Mouse (Mus musculus): ENCODE data around the gene Trmt1. TPM values are rescaled to one million over a fixed set of nuclear protein-coding genes. Genes with fewer than 3 reads are reported as not detected.
A peak's percentile ranks its signal among the peaks of the same experiment; 100 is the strongest.

The Trmt1 gene
- polyA plus RNA-seq, 1 experiment from 2014 or later, result 54.7 TPM

DNA sequence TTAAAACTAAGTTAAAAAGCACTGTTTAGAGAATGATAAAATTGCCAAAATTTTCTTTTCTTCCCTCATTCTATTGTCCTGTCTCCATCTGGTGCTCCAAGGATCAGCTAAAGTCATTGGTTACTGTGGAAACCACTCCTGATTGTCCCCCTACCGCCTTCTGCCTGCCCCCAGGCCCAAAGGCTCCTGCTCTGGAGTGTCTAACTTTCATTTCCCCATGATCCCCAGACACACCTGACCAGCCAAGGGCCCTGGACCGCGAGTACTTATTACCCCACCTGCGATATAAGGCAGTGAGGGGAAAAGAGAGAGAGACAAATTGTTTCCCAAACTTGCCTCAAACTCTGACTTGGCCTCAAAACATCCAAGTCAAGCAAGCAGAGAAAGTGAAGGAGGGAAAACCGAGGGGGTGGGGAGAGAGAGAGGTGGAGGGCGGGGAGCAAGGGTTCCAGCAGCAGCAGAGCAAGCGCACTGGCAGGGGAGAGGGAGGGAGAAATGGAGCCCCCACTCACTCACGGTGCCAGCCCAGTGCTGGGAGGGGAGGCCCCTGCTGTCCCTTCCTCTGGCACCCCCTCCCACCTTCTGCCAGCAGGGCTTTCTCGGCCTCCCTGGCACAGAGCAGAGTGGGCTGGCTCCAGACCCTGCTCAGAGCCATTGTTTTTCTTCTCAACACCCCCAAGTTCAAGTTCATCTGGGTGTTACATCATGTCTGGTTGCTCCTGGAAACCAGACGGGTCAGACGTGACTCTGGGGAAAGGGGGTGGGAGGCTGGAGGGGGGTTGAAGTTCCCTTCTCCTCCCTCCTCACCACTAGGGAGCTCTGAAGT is 26.0 kb downstream of the Trmt1 start:
- Histone ChIP-seq H3K36me3 (ENCODE audit: control insufficient read depth, insufficient read depth, low read length) (peaks cover 9% of the 10 kb centered on the region), H3K9me3 (ENCODE audit: control insufficient read depth, low read length) (no peaks in the 10 kb centered on the region), H3K27me3 (ENCODE audit: control insufficient read depth, insufficient read depth, low read depth, low read length) (peaks cover 6% of the 10 kb centered on the region), H3K4me1 (replicated peaks; ENCODE audit: control insufficient read depth, insufficient read depth, low read length) (peaks cover 65% of the 10 kb centered on the region), H3K27ac (ENCODE audit: low read length) (peak overlapping the region; percentile 92), H3K4me2 (ENCODE audit: low read depth, low read length) (peak overlapping the region; percentile 38), H3K4me3 (ENCODE audit: low read length) (no peak overlapping the region), H3K9ac (ENCODE audit: low read length) (peak overlapping the region; percentile 61)
- WGBS, result 16% methylated on average over 11 of the region's 11 CpGs
- ATAC-seq (ENCODE audit: low read depth), result peak; percentile 92

DNA sequence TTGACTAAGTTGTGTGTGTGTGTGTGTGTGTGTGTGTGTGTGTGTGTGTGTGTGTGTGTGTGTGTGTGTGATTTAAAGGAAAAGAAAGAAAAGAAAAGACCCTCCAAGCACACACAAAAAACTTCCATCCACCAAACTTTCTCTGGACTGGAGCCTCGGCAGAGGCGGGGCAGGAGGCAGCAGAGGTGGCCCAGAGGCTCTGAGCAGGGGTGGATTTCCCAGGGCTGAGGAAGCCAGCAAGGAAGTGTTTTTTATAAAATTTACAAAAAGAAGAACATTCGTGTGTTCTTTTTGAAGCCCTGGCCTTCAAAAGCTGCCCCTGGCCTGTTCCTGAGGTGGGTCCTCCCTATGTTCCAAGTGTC is 26.6 kb downstream of the Trmt1 start:
- H3K4me1 ChIP-seq (replicated peaks; ENCODE audit: control insufficient read depth, insufficient read depth, low read length), result peaks cover 59% of the 10 kb centered on the region
- no peak overlapping the region for H3K4me3 ChIP-seq (ENCODE audit: low read length)
- ATAC-seq (ENCODE audit: low read depth), result peak; percentile 57
- WGBS, result 4% methylated on average over 3 of the region's 3 CpGs
- H3K4me2 ChIP-seq (ENCODE audit: low read depth, low read length), result no peak overlapping the region
- H3K9me3 ChIP-seq (ENCODE audit: control insufficient read depth, low read length), result no peaks in the 10 kb centered on the region
- peaks cover under 1% of the 10 kb centered on the region; the same call in 1 of the 2 replicates for H3K27me3 ChIP-seq (ENCODE audit: control insufficient read depth, insufficient read depth, low read depth, low read length)
- H3K36me3 ChIP-seq (ENCODE audit: control insufficient read depth, insufficient read depth, low read length), result peaks cover 9% of the 10 kb centered on the region
- peak overlapping the region; percentile 92 for H3K27ac ChIP-seq (ENCODE audit: low read length)
- peak overlapping the region; percentile 44 for H3K9ac ChIP-seq (ENCODE audit: low read length)

DNA sequence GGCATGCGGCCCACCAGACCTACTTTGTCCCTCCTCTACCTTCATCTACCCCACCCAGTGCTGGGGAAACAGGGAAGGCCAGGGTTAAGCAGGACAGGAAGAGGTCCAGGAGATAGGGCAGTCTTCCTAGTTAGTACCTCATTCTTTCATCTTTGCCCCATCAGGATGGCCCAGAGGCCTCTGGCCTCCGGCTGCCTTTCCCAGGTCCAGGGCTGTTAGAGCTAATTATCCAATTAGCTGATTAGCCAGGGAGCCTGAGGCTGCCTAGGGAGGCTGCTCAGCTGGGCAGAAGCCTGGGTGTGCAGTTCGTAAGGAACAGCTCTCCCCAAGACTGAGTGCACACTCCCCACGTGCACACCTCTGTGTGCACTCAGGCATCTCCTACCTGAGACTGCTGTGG is 27.3 kb downstream of the Trmt1 start:
- peaks cover 9% of the 10 kb centered on the region for H3K36me3 ChIP-seq (ENCODE audit: control insufficient read depth, insufficient read depth, low read length)
- peaks cover 53% of the 10 kb centered on the region for H3K4me1 ChIP-seq (replicated peaks; ENCODE audit: control insufficient read depth, insufficient read depth, low read length)
- H3K9me3 ChIP-seq (ENCODE audit: control insufficient read depth, low read length), result no peaks in the 10 kb centered on the region
- H3K4me3 ChIP-seq (ENCODE audit: low read length), result no peak overlapping the region
- H3K27ac ChIP-seq (ENCODE audit: low read length), result peak overlapping the region; percentile 92
- peak overlapping the region; percentile 44 for H3K9ac ChIP-seq (ENCODE audit: low read length)
- H3K4me2 ChIP-seq (ENCODE audit: low read depth, low read length), result no peak overlapping the region
- no peaks in the 10 kb centered on the region for H3K27me3 ChIP-seq (ENCODE audit: control insufficient read depth, insufficient read depth, low read depth, low read length)
- no peak for ATAC-seq (ENCODE audit: low read depth)
- 50% methylated on average over 4 of the region's 4 CpGs for WGBS

DNA sequence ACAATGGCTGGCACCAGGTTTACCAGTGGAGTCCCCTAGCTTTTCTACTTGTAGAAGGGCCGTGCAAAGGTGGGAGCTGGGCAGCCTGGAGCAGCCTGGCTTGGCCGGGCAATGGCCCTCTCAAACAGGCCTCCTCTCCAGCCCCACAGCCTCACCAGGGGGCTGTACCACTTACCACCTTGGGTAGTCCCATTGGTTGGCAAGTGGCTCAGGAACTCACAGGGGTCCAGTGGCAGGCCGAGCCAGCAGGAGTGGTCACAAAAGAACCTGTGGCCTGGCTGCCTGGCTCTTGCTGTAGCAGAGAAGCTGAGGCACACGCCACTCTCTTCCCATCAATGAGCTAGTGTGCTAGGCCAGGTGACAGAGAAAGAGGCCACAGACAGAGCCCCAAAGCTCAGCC is 28.1 kb downstream of the Trmt1 start:
- Histone ChIP-seq H3K9me3 (ENCODE audit: control insufficient read depth, low read length) (no peaks in the 10 kb centered on the region), H3K36me3 (ENCODE audit: control insufficient read depth, insufficient read depth, low read length) (peaks cover 15% of the 10 kb centered on the region), H3K27ac (ENCODE audit: low read length) (peak overlapping the region; percentile 92), H3K4me1 (replicated peaks; ENCODE audit: control insufficient read depth, insufficient read depth, low read length) (peaks cover 49% of the 10 kb centered on the region), H3K4me2 (ENCODE audit: low read depth, low read length) (no peak overlapping the region), H3K27me3 (ENCODE audit: control insufficient read depth, insufficient read depth, low read depth, low read length) (no peaks in the 10 kb centered on the region), H3K4me3 (ENCODE audit: low read length) (no peak overlapping the region), H3K9ac (ENCODE audit: low read length) (peak overlapping the region; percentile 44)
- no peak for ATAC-seq (ENCODE audit: low read depth)
- WGBS, result 62% methylated on average over 4 of the region's 4 CpGs

DNA sequence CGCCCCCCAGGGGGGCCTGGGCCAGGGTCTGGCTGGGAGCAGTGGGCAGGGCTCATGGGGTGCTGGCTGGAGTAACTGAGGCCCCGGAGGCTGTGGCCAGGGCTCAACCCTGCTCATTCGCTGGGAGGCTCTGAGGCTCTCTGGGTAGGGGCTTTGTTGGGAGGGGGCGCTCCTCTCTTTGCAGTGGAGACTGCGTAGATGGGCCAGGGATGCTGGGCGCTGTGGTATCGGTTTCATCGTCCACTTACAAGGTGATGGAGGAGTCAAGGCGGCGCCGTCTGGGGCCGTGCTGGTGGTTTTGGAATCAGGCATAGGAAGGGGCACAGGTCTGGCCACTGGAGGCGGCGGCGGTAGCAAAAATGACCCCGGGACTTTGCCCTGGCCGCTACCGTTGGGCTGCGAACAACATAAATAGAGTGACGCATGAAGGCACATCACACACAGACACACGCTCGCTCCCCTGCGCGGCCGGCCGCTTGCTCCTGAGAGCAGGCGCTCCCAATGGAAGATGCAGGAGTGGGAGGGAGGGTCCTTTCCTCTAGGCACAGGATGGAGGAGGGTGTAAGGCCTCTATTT is 29.9 kb downstream of the Trmt1 start:
- ATAC-seq (ENCODE audit: low read depth), result no peak
- Histone ChIP-seq H3K36me3 (ENCODE audit: control insufficient read depth, insufficient read depth, low read length) (peaks cover 21% of the 10 kb centered on the region), H3K9me3 (ENCODE audit: control insufficient read depth, low read length) (no peaks in the 10 kb centered on the region), H3K27me3 (ENCODE audit: control insufficient read depth, insufficient read depth, low read depth, low read length) (no peaks in the 10 kb centered on the region), H3K9ac (ENCODE audit: low read length) (no peak overlapping the region; the same call in 1 of the 2 replicates), H3K4me3 (ENCODE audit: low read length) (no peak overlapping the region), H3K27ac (ENCODE audit: low read length) (no peak overlapping the region), H3K4me2 (ENCODE audit: low read depth, low read length) (no peak overlapping the region), H3K4me1 (replicated peaks; ENCODE audit: control insufficient read depth, insufficient read depth, low read length) (peaks cover 42% of the 10 kb centered on the region)
- WGBS, result 45% methylated on average over 27 of the region's 27 CpGs

DNA sequence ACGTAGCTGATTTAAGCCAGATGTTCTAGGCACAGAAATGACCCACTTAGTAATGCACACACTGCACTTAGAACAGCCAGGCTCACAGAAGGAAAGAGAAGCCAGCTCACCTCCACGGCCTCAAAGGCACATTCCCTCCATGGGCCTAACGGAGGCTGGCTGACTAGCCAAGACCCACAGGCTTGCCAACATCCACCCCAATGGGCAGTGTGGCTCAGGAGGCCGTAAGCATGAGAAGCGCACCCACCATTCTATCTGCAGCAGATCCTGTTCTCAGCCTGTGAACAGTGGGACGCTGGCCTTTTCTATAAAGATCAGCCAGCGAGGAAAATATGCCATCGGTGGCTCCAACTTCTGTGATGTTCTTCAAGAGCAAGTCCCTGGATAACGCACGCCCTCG is 30.7 kb downstream of the Trmt1 start:
- Histone ChIP-seq H3K4me3 (ENCODE audit: low read length) (no peak overlapping the region), H3K4me1 (replicated peaks; ENCODE audit: control insufficient read depth, insufficient read depth, low read length) (peaks cover 37% of the 10 kb centered on the region), H3K27me3 (ENCODE audit: control insufficient read depth, insufficient read depth, low read depth, low read length) (no peaks in the 10 kb centered on the region), H3K36me3 (ENCODE audit: control insufficient read depth, insufficient read depth, low read length) (peaks cover 28% of the 10 kb centered on the region), H3K9ac (ENCODE audit: low read length) (no peak overlapping the region), H3K4me2 (ENCODE audit: low read depth, low read length) (no peak overlapping the region), H3K27ac (ENCODE audit: low read length) (no peak overlapping the region), H3K9me3 (ENCODE audit: control insufficient read depth, low read length) (no peaks in the 10 kb centered on the region)
- 90% methylated on average over 11 of the region's 11 CpGs for WGBS
- ATAC-seq (ENCODE audit: low read depth), result no peak

DNA sequence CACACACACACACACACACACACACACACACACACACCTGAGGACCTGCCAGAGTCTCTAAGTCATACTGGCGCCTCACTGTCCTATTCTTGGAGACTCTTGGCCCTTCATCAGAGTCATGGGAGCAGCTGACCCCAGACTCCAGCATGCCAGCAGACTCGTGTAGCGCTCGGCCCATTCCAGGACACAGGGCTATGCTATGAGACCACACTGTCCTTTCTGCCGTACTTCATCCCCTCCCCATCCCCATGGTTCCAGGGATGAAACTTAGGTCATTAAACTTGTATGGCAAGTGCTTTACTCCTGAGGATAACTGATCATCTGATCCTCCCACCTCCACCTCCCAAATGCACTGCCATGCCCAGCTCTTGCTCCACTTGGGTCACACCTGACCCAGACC is 32.4 kb downstream of the Trmt1 start:
- H3K27ac ChIP-seq (ENCODE audit: low read length), result no peak overlapping the region
- ATAC-seq (ENCODE audit: low read depth), result no peak

DNA sequence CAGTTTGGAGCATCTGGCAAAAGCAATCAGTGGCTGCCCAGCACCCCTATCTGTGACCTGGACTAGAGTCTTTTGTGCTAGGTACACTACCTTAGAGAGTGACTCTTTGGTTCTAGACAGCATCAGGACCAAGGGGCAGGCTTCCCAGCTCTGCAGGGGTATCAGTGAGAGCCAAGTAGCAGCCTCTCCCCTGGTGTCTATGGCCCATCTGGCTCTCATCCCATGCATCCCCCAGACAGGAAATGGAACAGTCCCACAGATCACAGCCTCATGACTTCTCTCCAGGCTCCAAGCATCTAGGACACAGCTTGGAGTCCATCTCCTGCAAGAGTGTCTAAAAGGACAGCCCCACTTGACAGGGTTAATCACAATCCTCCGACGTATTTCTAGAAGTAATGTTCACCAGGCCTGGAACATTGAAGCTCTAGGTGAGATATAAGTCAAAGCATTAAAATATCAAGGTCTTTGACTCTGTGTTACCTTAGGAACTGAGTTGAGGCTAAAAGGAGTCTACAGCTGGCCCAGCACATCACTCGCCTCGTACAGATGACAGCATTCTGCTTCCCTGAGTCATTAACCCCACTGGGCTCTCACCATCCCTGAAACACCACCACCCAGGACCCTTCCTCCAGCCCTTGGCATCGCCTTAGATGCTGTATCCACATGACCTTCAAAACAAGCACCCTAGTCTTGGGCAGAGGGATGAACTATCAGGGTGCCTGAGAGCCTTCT is 33.0 kb downstream of the Trmt1 start:
- peaks cover 39% of the 10 kb centered on the region for H3K4me1 ChIP-seq (replicated peaks; ENCODE audit: control insufficient read depth, insufficient read depth, low read length)
- no peaks in the 10 kb centered on the region for H3K27me3 ChIP-seq (ENCODE audit: control insufficient read depth, insufficient read depth, low read depth, low read length)
- 82% methylated on average over 5 of the region's 5 CpGs for WGBS
- H3K27ac ChIP-seq (ENCODE audit: low read length), result no peak overlapping the region
- H3K9me3 ChIP-seq (ENCODE audit: control insufficient read depth, low read length), result no peaks in the 10 kb centered on the region
- H3K4me3 ChIP-seq (ENCODE audit: low read length), result no peak overlapping the region
- peaks cover 30% of the 10 kb centered on the region for H3K36me3 ChIP-seq (ENCODE audit: control insufficient read depth, insufficient read depth, low read length)
- no peak for ATAC-seq (ENCODE audit: low read depth)
- no peak overlapping the region for H3K9ac ChIP-seq (ENCODE audit: low read length)
- no peak overlapping the region for H3K4me2 ChIP-seq (ENCODE audit: low read depth, low read length)

More for the DNA sequence above, 32.4 kb downstream of the Trmt1 start:
- H3K9ac ChIP-seq (ENCODE audit: low read length), result no peak overlapping the region
- H3K4me2 ChIP-seq (ENCODE audit: low read depth, low read length), result no peak overlapping the region
- H3K9me3 ChIP-seq (ENCODE audit: control insufficient read depth, low read length), result no peaks in the 10 kb centered on the region
- peaks cover 39% of the 10 kb centered on the region for H3K4me1 ChIP-seq (replicated peaks; ENCODE audit: control insufficient read depth, insufficient read depth, low read length)
- H3K36me3 ChIP-seq (ENCODE audit: control insufficient read depth, insufficient read depth, low read length), result peaks cover 30% of the 10 kb centered on the region
- H3K27me3 ChIP-seq (ENCODE audit: control insufficient read depth, insufficient read depth, low read depth, low read length), result no peaks in the 10 kb centered on the region
- no peak overlapping the region for H3K4me3 ChIP-seq (ENCODE audit: low read length)
- WGBS, result 87% methylated on average over 5 of the region's 5 CpGs

DNA sequence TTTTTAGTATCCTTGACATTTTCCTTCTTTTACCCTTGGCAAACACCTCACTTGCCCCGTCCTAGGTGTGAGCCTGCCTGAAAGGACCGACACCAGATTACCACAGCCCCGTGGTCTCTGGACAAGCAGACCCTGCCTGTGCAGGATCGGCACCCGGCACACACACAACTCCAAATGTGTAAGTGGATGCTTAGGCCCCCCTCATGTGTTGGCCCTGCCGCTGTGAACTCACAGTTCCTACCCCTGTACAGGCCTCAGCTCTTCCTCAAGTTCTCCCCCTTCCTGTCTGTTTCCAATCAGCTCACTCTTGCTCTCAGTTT is 36.4 kb downstream of the Trmt1 start:
- 29% methylated on average over 6 of the region's 6 CpGs for WGBS
- Histone ChIP-seq H3K27ac (ENCODE audit: low read length) (peak overlapping the region; percentile 96), H3K27me3 (ENCODE audit: control insufficient read depth, insufficient read depth, low read depth, low read length) (no peaks in the 10 kb centered on the region), H3K4me3 (ENCODE audit: low read length) (no peak overlapping the region), H3K36me3 (ENCODE audit: control insufficient read depth, insufficient read depth, low read length) (peaks cover 35% of the 10 kb centered on the region), H3K9ac (ENCODE audit: low read length) (peak overlapping the region; percentile 59), H3K4me1 (replicated peaks; ENCODE audit: control insufficient read depth, insufficient read depth, low read length) (peaks cover 60% of the 10 kb centered on the region), H3K9me3 (ENCODE audit: control insufficient read depth, low read length) (no peaks in the 10 kb centered on the region), H3K4me2 (ENCODE audit: low read depth, low read length) (peak overlapping the region; percentile 30; the same call in 1 of the 2 replicates)
- no peak for ATAC-seq (ENCODE audit: low read depth)

Data from lung, embryonic 16.5 days (tissue).